Mouse (Mus musculus) midbrain, embryonic 11.5 days (tissue): ENCODE measurements around the gene Lrrc9. TPM values are rescaled to one million over a fixed set of nuclear protein-coding genes. Genes with fewer than 3 reads are reported as not detected.

Experiments used
- ATAC-seq: fragments of 200-750 bp; cut with Nextera tagmentation; 2 replicates; pipeline ENCODE4 v1.8.0; 2017; ENCODE audit warnings: moderate TSS enrichment, moderate library complexity; ENCODE audit not compliant: low FRiP score
- DNase-seq: peaks from one replicate; pipeline ENCODE4 v3.0.0; 2015; ENCODE audit warnings: low spot score; ENCODE audit errors: missing footprints
- H3K27ac ChIP-seq: fragments of 300-500 bp; sonication (generic); 2 replicates; pipeline ENCODE4 v1.5.1; 2014; ENCODE audit warnings: low read depth, low read length
- H3K27me3 ChIP-seq: fragments of 300-500 bp; sonication (generic); 2 replicates; pipeline ENCODE4 v1.6.1; 2014; ENCODE audit warnings: mild to moderate bottlenecking, low read length, moderate library complexity, mixed read lengths; ENCODE audit not compliant: control insufficient read depth, insufficient read depth
- H3K36me3 ChIP-seq: fragments of 300-500 bp; sonication (generic); 2 replicates; pipeline ENCODE4 v1.6.1; 2014; ENCODE audit warnings: mild to moderate bottlenecking, low read length, moderate library complexity, mixed read lengths; ENCODE audit not compliant: control insufficient read depth, insufficient read depth
- H3K4me1 ChIP-seq: fragments of 300-500 bp; sonication (generic); 2 replicates; pipeline ENCODE4 v1.6.1; 2014; ENCODE audit warnings: low read length; ENCODE audit not compliant: control insufficient read depth, insufficient read depth
- H3K4me2 ChIP-seq: fragments of 300-500 bp; sonication (generic); 2 replicates; pipeline ENCODE4 v1.6.1; 2014; ENCODE audit warnings: mild to moderate bottlenecking, moderate library complexity
- H3K4me3 ChIP-seq: fragments of 300-500 bp; sonication (generic); 2 replicates; pipeline ENCODE4 v1.5.1; 2014; ENCODE audit warnings: low read depth, low read length
- H3K9ac ChIP-seq: fragments of 300-500 bp; sonication (generic); 2 replicates; pipeline ENCODE4 v1.6.1; 2014; ENCODE audit warnings: low read length
- H3K9me3 ChIP-seq: fragments of 300-500 bp; sonication (generic); 2 replicates; pipeline ENCODE4 v1.6.1; 2016; ENCODE audit warnings: low read length; ENCODE audit not compliant: control insufficient read depth
- WGBS: fragments of 180-500 bp; shearing (Covaris S2); extraction: QIAGEN DNeasy Blood & Tissue Kit; methylation state at CpG from one replicate; pipeline ENCODE4 v1.1.7; 2014; 5-methylcytosine and 5-hydroxymethylcytosine counted together
- polyA plus RNA-seq: library from polyadenylated mRNA; unstranded; fragments of >200 nt; fragmentation: Nextera tagmentation; extraction: Ambion mirVana; gene quantifications from 2 replicates; pipeline ENCODE4 v1.2.1, GENCODE M21; 2014

The Lrrc9 gene
- polyA plus RNA-seq, 1 experiment from 2014 or later = 1.9 TPM

DNA sequence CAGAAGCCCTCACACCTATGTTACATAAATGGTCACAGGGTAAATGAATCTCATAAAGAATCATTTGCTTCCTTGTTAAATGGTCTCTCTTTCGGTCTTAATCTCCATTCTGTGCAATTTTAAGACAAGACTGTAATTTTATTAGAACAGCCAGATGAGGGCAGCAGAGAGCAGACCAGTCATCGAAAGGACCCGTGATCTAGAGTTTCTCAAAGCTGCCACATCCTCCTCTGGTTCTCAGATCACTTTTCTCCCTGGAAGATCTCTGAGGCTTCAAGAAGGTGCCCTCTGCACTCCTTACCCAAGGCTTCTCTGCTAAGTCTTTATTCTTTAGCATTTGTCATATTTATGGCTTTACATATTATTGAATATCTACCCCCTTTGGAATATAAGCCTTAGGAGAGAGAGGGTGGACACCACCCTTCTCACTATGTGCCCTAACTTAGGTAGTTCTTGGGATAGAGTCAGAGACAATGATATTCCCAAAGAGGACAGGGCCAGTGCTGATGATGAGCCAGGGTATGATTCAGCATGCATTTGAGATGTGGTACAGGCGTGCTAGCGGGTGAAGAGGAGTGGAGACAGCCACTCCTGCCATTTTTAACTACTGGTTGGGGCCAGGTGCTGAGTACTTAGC is 20.3 kb downstream of the Lrrc9 start:
- H3K4me1 ChIP-seq = no peaks in the 10 kb centered on the region
- H3K4me3 ChIP-seq = no peak overlapping the region
- no peak overlapping the region for H3K27ac ChIP-seq
- H3K27me3 ChIP-seq = no peaks in the 10 kb centered on the region
- H3K9ac ChIP-seq = no peak overlapping the region
- 48% methylated on average over 5 of the region's 5 CpGs for WGBS
- DNase-seq = peak; percentile 92
- H3K9me3 ChIP-seq = no peaks in the 10 kb centered on the region
- H3K36me3 ChIP-seq = no peaks in the 10 kb centered on the region
- ATAC-seq = peak; percentile 42; the same call in 1 of the 2 replicates
- no peak overlapping the region for H3K4me2 ChIP-seq

- no peaks in the 10 kb centered on the region for H3K9me3 ChIP-seq
- H3K4me1 ChIP-seq = no peaks in the 10 kb centered on the region
- DNase-seq (no peak), ATAC-seq (no peak)
- H3K36me3 ChIP-seq = no peaks in the 10 kb centered on the region
- no peak overlapping the region for H3K4me2 ChIP-seq
- WGBS = 93% methylated on average over 5 of the region's 5 CpGs
- H3K4me3 ChIP-seq = no peak overlapping the region
- H3K27ac ChIP-seq = no peak overlapping the region
- H3K27me3 ChIP-seq = no peaks in the 10 kb centered on the region
- no peak overlapping the region for H3K9ac ChIP-seq
Observed at GRCm38 (mm10) chr12:72465826-72466501, 24.3 kb downstream of the Lrrc9 start.

GRCm38 (mm10) chr12:72467269-72467668 is 25.6 kb downstream of the Lrrc9 start:
- Histone ChIP-seq H3K9ac (no peak overlapping the region), H3K27me3 (no peaks in the 10 kb centered on the region), H3K27ac (no peak overlapping the region), H3K4me3 (no peak overlapping the region), H3K4me2 (no peak overlapping the region), H3K4me1 (no peaks in the 10 kb centered on the region), H3K9me3 (no peaks in the 10 kb centered on the region), H3K36me3 (no peaks in the 10 kb centered on the region)
- WGBS = 90% methylated on average over 1 of the region's 1 CpGs
- ATAC-seq (no peak), DNase-seq (no peak)

DNA sequence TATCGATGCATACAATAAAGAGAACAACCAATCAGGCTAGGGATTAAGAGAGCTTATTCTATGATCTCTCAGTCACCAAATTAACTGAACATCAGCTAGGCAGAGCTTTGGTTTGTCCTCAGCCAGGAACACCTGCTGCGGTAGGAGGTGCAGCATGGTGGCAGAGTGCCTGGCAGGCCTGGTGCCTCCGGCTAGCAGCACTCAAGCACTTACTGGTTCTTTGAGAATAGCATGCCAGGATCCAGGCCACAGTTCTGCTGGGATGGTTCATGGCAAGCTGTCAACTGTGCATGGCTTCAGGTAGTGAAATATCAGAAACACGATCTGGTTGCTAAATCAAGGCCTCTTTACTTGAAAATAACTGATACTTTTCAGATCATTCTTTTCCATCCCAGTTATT is 26.1 kb downstream of the Lrrc9 start:
- no peak for DNase-seq
- Histone ChIP-seq H3K9me3 (no peaks in the 10 kb centered on the region), H3K36me3 (no peaks in the 10 kb centered on the region), H3K9ac (no peak overlapping the region), H3K4me3 (no peak overlapping the region), H3K27ac (no peak overlapping the region), H3K4me2 (no peak overlapping the region), H3K27me3 (no peaks in the 10 kb centered on the region), H3K4me1 (no peaks in the 10 kb centered on the region)
- 87% methylated on average over 4 of the region's 4 CpGs for WGBS
- ATAC-seq = no peak

DNA sequence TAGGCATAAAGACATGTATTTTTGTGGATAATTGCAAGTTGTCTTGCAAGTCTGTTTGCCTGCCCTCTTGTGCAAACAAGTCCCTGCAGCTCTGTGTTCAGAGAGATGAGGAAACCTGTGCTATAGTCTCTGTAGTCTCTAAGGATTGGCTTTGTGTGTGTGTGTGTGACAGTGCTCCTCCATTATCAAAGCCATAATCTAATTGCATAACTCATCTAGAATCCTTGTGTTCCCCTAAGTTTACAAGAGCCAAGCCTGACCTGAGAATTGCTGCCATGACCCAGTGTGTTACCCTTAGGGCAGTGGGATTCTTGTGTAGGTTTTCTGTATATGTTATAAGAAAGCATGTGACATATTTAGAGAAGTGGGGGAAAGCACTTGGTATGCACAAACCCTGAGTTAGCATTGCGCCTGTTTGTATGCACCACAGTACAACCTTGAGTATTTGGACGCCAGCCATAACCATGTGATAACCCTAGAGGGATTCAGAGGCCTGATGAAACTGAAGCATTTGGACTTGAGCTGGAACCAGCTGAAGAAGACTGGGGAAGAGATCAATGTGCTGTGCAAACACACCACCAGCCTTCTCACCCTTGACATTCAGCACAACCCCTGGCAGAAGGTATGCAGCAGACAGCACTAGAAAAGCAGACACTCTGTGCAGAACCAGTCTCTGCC is 35.2 kb downstream of the Lrrc9 start:
- Histone ChIP-seq H3K4me2 (no peak overlapping the region), H3K4me1 (no peaks in the 10 kb centered on the region), H3K27ac (no peak overlapping the region), H3K36me3 (no peaks in the 10 kb centered on the region), H3K9me3 (no peaks in the 10 kb centered on the region), H3K27me3 (no peaks in the 10 kb centered on the region), H3K4me3 (no peak overlapping the region), H3K9ac (no peak overlapping the region)
- ATAC-seq (no peak), DNase-seq (no peak)
- WGBS = 92% methylated on average over 2 of the region's 2 CpGs

- no peak overlapping the region for H3K9ac ChIP-seq
- no peak overlapping the region for H3K4me2 ChIP-seq
- H3K27ac ChIP-seq = no peak overlapping the region
- H3K9me3 ChIP-seq = no peaks in the 10 kb centered on the region
- ATAC-seq = no peak
- no peaks in the 10 kb centered on the region for H3K36me3 ChIP-seq
- no peak overlapping the region for H3K4me3 ChIP-seq
- DNase-seq = no peak
- no peaks in the 10 kb centered on the region for H3K27me3 ChIP-seq
- H3K4me1 ChIP-seq = no peaks in the 10 kb centered on the region
Observed at GRCm38 (mm10) chr12:72482226-72482625, 40.6 kb downstream of the Lrrc9 start.

DNA sequence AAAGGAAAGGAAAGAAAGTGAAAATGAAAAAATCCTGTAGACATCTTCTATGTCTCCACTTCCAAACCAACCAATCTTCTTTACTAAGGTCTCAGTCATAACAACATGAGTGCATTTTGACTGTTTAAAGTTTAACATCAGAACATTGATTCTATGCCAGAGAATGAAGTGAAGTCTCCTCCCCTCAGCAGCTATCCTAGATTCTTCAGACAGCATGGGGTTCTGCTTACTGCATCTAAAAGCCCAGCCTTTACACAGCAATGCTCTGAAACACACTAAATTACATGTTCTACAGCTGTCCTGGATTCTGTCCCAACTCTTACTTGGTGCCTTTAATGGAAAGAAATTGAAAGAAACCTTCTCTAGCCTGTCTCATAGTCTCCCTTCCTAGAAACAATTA is 43.2 kb downstream of the Lrrc9 start:
- Histone ChIP-seq H3K9ac (no peak overlapping the region), H3K4me1 (no peaks in the 10 kb centered on the region), H3K9me3 (no peaks in the 10 kb centered on the region), H3K27me3 (no peaks in the 10 kb centered on the region), H3K4me3 (no peak overlapping the region), H3K4me2 (no peak overlapping the region), H3K27ac (no peak overlapping the region), H3K36me3 (no peaks in the 10 kb centered on the region)
- no peak for DNase-seq
- no peak for ATAC-seq

DNA sequence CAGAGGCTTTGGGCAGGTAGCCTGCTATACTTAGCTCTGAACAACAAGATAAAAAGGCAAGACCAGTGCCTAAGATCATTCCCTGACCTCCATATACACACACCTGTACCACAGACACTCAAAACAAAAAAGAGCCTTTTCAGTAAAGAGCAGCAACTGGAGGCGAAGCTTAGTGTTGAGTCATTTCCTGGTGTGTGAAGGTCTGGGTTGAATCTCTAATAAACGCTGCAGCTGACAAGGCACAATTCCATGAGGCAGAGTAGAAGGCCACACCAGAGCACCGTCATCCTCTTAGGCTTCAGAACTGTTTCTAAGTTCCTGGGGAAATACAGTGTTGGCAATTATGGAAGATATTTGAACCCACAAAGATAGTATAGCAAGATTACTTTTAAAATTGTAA is 45.8 kb downstream of the Lrrc9 start:
- 91% methylated on average over 3 of the region's 3 CpGs for WGBS
- H3K9me3 ChIP-seq = no peaks in the 10 kb centered on the region
- ATAC-seq (no peak), DNase-seq (no peak)
- H3K4me1 ChIP-seq = no peaks in the 10 kb centered on the region
- no peaks in the 10 kb centered on the region for H3K36me3 ChIP-seq
- H3K9ac ChIP-seq = no peak overlapping the region
- no peak overlapping the region for H3K27ac ChIP-seq
- H3K27me3 ChIP-seq = no peaks in the 10 kb centered on the region
- no peak overlapping the region for H3K4me2 ChIP-seq
- H3K4me3 ChIP-seq = no peak overlapping the region

DNA sequence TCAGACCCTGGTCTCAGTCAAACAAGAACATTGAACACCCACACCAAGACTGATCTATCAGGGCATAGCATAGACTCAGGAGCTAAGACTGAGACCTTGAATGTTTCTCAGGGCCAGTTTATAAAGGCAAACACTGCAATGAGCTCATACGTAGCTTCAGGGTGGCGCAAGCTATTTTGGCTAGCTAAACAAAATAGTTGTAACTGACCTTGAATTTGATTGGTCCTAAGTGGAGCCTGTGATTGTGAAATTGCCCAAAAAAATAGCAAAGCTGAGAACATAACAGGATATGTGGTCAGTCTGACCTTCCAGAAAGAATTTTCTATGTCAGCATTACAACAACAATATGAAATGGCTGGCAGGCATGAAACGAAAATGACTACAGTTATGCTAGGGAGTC is 48.3 kb downstream of the Lrrc9 start:
- H3K9me3 ChIP-seq = no peaks in the 10 kb centered on the region
- no peak overlapping the region for H3K4me3 ChIP-seq
- H3K9ac ChIP-seq = no peak overlapping the region
- no peaks in the 10 kb centered on the region for H3K36me3 ChIP-seq
- H3K4me1 ChIP-seq = no peaks in the 10 kb centered on the region
- DNase-seq (no peak), ATAC-seq (no peak)
- H3K27me3 ChIP-seq = no peaks in the 10 kb centered on the region
- WGBS = 87% methylated on average over 3 of the region's 3 CpGs
- no peak overlapping the region for H3K4me2 ChIP-seq
- no peak overlapping the region for H3K27ac ChIP-seq
